ENCODE assay signal across 8 mouse cellular contexts in genomic region chr6:88901947-88902820, GRCm38 (mm10). TPM values are rescaled to one million over a fixed set of nuclear protein-coding genes. Genes with fewer than 3 reads are reported as not detected.
DNase-seq lines count a peak whose midpoint lies in the region; ATAC-seq and TF ChIP-seq lines count a peak whose summit lies in the region.

Gene Tpra1 (plus strand): TSS chr6:88902251.

- H3K4me3 ChIP-seq in embryonic facial prominence, embryonic 14.5 days (ENCODE audit: low read depth, low read length): peak within 1 kb of the TSS; percentile 77
- peak within 1 kb of the TSS; percentile 81 for H3K4me3 ChIP-seq in limb, embryonic 14.5 days (replicated peaks; ENCODE audit: low read length)
- peak within 1 kb of the TSS; percentile 79 for H3K4me3 ChIP-seq in midbrain, postnatal 0 days (ENCODE audit: low read depth, low read length)

- peak; percentile 39 for TF ChIP-seq CTCF in midbrain, postnatal 0 days (IDR thresholded peaks at IDR 0.05)

- DNase-seq in 3T3-L1 (ENCODE audit: low read depth, low spot score): peak; percentile 99
- DNase-seq in adrenal gland, postnatal 4 days (ENCODE audit: low spot score in 2 of 2): peak; percentile 69 to 90
- peak; percentile 99 for DNase-seq in embryonic facial prominence, embryonic 14.5 days (ENCODE audit: low spot score)
- DNase-seq in heart, adult 8-10 months (ENCODE audit: low spot score): peak; percentile 96
- DNase-seq in kidney, adult 9 months: peak; percentile 98
- peak; percentile 98 for DNase-seq in limb, embryonic 14.5 days (ENCODE audit: low spot score)
- peak; percentile 98 for DNase-seq in midbrain, postnatal 0 days (ENCODE audit: low spot score)
- peak; percentile 88 to 89 for DNase-seq in spleen, postnatal 14 days (ENCODE audit: low spot score in 2 of 2)

- no peaks in the 10 kb centered on the region for H3K27me3 ChIP-seq in embryonic facial prominence, embryonic 14.5 days (replicated peaks; ENCODE audit: control insufficient read depth, insufficient read depth, low read length)
- H3K27me3 ChIP-seq in limb, embryonic 14.5 days (ENCODE audit: control insufficient read depth, insufficient read depth, low read length): no peaks in the 10 kb centered on the region
- H3K27me3 ChIP-seq in midbrain, postnatal 0 days (ENCODE audit: insufficient read depth, low read length): no peaks in the 10 kb centered on the region

- H3K4me2 ChIP-seq in embryonic facial prominence, embryonic 14.5 days (ENCODE audit: low read depth, low read length): peak within 1 kb of the TSS; percentile 85
- peak within 1 kb of the TSS; percentile 94 for H3K4me2 ChIP-seq in limb, embryonic 14.5 days (replicated peaks; ENCODE audit: low read depth, low read length, severe bottlenecking)
- H3K4me2 ChIP-seq in midbrain, postnatal 0 days (ENCODE audit: low read depth, low read length, poor library complexity, severe bottlenecking): peak within 1 kb of the TSS; percentile 93

- H3K36me3 ChIP-seq in embryonic facial prominence, embryonic 14.5 days (ENCODE audit: control insufficient read depth, insufficient read depth, low read length): no peaks in the 10 kb centered on the region
- H3K36me3 ChIP-seq in limb, embryonic 14.5 days (ENCODE audit: control insufficient read depth, insufficient read depth, low read length): no peaks in the 10 kb centered on the region
- no peaks in the 10 kb centered on the region for H3K36me3 ChIP-seq in midbrain, postnatal 0 days (ENCODE audit: insufficient read depth, low read length)

- ATAC-seq in embryonic facial prominence, embryonic 14.5 days (ENCODE audit: low read depth): peak; percentile 94
- peak; percentile 89 for ATAC-seq in limb, embryonic 14.5 days (ENCODE audit: low FRiP score, low read depth)
- peak; percentile 89 for ATAC-seq in midbrain, postnatal 0 days (ENCODE audit: low FRiP score)

- H3K9ac ChIP-seq in embryonic facial prominence, embryonic 14.5 days (ENCODE audit: low read depth, low read length): peak within 1 kb of the TSS; percentile 85
- peak within 1 kb of the TSS; percentile 87 for H3K9ac ChIP-seq in limb, embryonic 14.5 days (ENCODE audit: low read depth, low read length, severe bottlenecking)
- H3K9ac ChIP-seq in midbrain, postnatal 0 days (replicated peaks; ENCODE audit: low read length, poor library complexity, severe bottlenecking): peak within 1 kb of the TSS; percentile 86

- under 1% methylated on average over 50 of the region's 66 CpGs for whole genome bisulfite sequencing in embryonic facial prominence, embryonic 14.5 days
- under 1% methylated on average over 65 of the region's 66 CpGs for WGBS in limb, embryonic 14.5 days
- WGBS in midbrain, postnatal 0 days: under 1% methylated on average over 66 of the region's 66 CpGs

- peaks cover 21% of the 10 kb centered on the region for H3K4me1 ChIP-seq in embryonic facial prominence, embryonic 14.5 days (ENCODE audit: control insufficient read depth, insufficient read depth, low read length)
- peaks cover 27% of the 10 kb centered on the region for H3K4me1 ChIP-seq in limb, embryonic 14.5 days (ENCODE audit: control insufficient read depth, insufficient read depth, low read length)
- H3K4me1 ChIP-seq in midbrain, postnatal 0 days (ENCODE audit: insufficient read depth, low read length): peaks cover 15% of the 10 kb centered on the region

- peak within 1 kb of the TSS; percentile 86 for H3K27ac ChIP-seq in embryonic facial prominence, embryonic 14.5 days (replicated peaks; ENCODE audit: low read depth, low read length)
- H3K27ac ChIP-seq in limb, embryonic 14.5 days (replicated peaks; ENCODE audit: low read depth, low read length): peak within 1 kb of the TSS; percentile 94
- H3K27ac ChIP-seq in midbrain, postnatal 0 days (ENCODE audit: low read depth, low read length): peak within 1 kb of the TSS; percentile 85

- TF ChIP-seq POLR2A in limb, embryonic 14.5 days (IDR thresholded peaks at IDR 0.05; ENCODE audit: borderline replicate concordance, extremely low read depth, insufficient read depth, insufficient read length): 0 out of 2 replicates have a peak, but pooled peaks have one; percentile 49

- H3K9me3 ChIP-seq in embryonic facial prominence, embryonic 14.5 days (ENCODE audit: control insufficient read depth, low read length): no peaks in the 10 kb centered on the region
- H3K9me3 ChIP-seq in limb, embryonic 14.5 days (ENCODE audit: control insufficient read depth, low read length): no peaks in the 10 kb centered on the region
- H3K9me3 ChIP-seq in midbrain, postnatal 0 days (ENCODE audit: low read length): no peaks in the 10 kb centered on the region

RNA-seq across cellular contexts. Expression of gene Tpra1, which starts in this region (rescaled TPM):
- 100 to 1,000 TPM; 112 to 121 TPM for total RNA-seq in adrenal gland, postnatal 4 days (2021)
- 44.9 and 52.1 TPM in 2 replicates for polyA plus RNA-seq in embryonic facial prominence, embryonic 14.5 days (2014; fragmentation: Nextera tagmentation; extraction: Ambion mirVana)
- total RNA-seq in heart, adult 8-10 months (2022): 10 to 100 TPM; 29.0 to 36.3 (median 32.2) TPM
- 141 and 190 TPM in 2 replicates for polyA plus RNA-seq in limb, embryonic 14.5 days (2012; rRNA removed)
- polyA plus RNA-seq in limb, embryonic 14.5 days (2014; fragmentation: Nextera tagmentation; extraction: Ambion mirVana): 62.2 and 65.7 TPM in 2 replicates
- 65.7 and 69.7 TPM in 2 replicates for total RNA-seq in midbrain, postnatal 0 days (2014; rRNA removed)
- polyA plus RNA-seq in midbrain, postnatal 0 days (2015; fragmentation: Nextera tagmentation; extraction: Ambion mirVana): 52.7 and 67.5 TPM in 2 replicates

Comparison
In these comparisons a context has a peak if more than half of its experiments do, and no peak if none do; other contexts are left out.
1. Peak in every context shown above with its lines: DNase-seq, ATAC-seq, H3K4me3 ChIP-seq and H3K27ac ChIP-seq.